Mouse (Mus musculus) myocyte (in vitro differentiated cells): ENCODE measurements around the gene Prim2.

Source experiments
- CEBPB ChIP-seq: IDR thresholded peaks from 2 replicates; pipeline ENCODE4 v1.6.1; 2011; ENCODE audit warnings: mild to moderate bottlenecking, moderate library complexity; ENCODE audit not compliant: poor library complexity, insufficient read depth, severe bottlenecking
- E2F4 ChIP-seq: IDR thresholded peaks from one replicate; pipeline ENCODE4 v1.6.1; 2011; ENCODE audit warnings: mild to moderate bottlenecking, control low read depth, moderate library complexity; ENCODE audit not compliant: insufficient read depth
- MAX ChIP-seq: IDR thresholded peaks from one replicate; pipeline ENCODE4 v1.6.1; 2011; ENCODE audit warnings: low read depth, mild to moderate bottlenecking, control low read depth
- MYOD1 ChIP-seq, 3 experiments: IDR thresholded peaks; one replicate each; pipeline ENCODE4 v1.6.1; 2011; ENCODE audit warnings: control low read depth in 2 of 3, low read depth in 2 of 3, mild to moderate bottlenecking in 2 of 3, moderate library complexity in 1 of 3; ENCODE audit not compliant: insufficient read length in 2 of 3, control insufficient read depth in 1 of 3
- POLR2A ChIP-seq: IDR thresholded peaks from one replicate; pipeline ENCODE4 v1.6.1; 2011; ENCODE audit warnings: low read depth, mild to moderate bottlenecking, control low read depth, moderate library complexity; ENCODE audit not compliant: insufficient read length
- POLR2AphosphoS2 ChIP-seq: IDR thresholded peaks from one replicate; pipeline ENCODE4 v1.6.1; 2011; ENCODE audit warnings: low read depth, control low read depth; ENCODE audit not compliant: insufficient read length
- TCF12 ChIP-seq: IDR thresholded peaks from one replicate; pipeline ENCODE4 v1.6.1; 2011; ENCODE audit warnings: mild to moderate bottlenecking, control low read depth; ENCODE audit not compliant: poor library complexity, insufficient read depth, severe bottlenecking
- TCF3 ChIP-seq: IDR thresholded peaks from one replicate; pipeline ENCODE4 v1.6.1; 2011; ENCODE audit warnings: low read depth, control low read depth; ENCODE audit not compliant: insufficient read length
- USF1 ChIP-seq: IDR thresholded peaks from one replicate; pipeline ENCODE4 v1.6.1; 2011; ENCODE audit warnings: low read depth, mild to moderate bottlenecking, control low read depth, moderate library complexity

DNA sequence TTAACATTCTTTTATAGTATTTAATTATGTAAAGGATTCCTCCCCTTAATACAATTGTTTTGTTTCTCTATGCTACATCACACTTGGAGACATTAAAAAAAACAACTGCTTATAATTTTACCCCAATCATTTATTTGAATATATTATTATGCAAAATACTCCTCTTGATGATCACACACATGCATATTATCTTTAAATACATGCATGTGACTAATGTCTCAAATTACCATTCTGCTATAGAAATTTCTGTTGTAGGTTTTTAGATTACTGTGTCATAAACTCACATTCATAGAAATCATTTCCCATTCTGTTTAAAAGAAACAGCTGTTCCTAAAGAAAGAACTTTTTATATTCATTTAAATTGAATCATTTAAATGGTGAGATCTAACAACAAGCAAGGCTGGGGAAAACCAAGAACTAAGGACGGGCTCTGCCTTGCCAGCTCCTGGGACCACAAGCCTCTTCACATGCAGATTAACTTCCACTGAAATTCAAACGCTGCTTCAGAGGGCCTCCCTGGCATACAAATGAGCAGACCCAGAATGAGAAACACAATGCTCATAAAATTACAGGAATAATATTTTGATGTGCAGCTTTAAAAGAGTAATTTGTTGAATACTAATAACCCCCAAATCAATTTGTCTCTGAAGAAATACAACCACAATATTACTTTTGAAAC lies 174.9 kb downstream of the Prim2 start:
- TF ChIP-seq MAX (no peak), E2F4 (no peak), TCF12 (no peak), POLR2A (no peak), CEBPB (no peak), POLR2AphosphoS2 (no peak), USF1 (no peak), MYOD1 (IDR thresholded peaks at IDR 0.05; ENCODE audit: control insufficient read depth in 1 of 3, insufficient read length in 2 of 3, low read depth in 2 of 3) (no peak), TCF3 (no peak)
